Mouse (Mus musculus) forebrain, embryonic 13.5 days (tissue): ENCODE measurements at regions not wholly inside any gene's neighbourhood (a gene's known extent, or its start where the extent isn't known, plus 50 kb on each side); places are given as distances from the start of the nearest gene placed in this dataset.
A peak's percentile ranks its signal among the peaks of the same experiment; 100 is the strongest.

Experiments used
- ATAC-seq: fragments of 200-750 bp; cut with Nextera tagmentation; 2 replicates; pipeline ENCODE4 v1.8.0; 2017
- H3K27ac ChIP-seq: fragments of 300-500 bp; sonication (generic); 2 replicates; pipeline ENCODE4 v1.5.1; 2015; ENCODE audit warnings: inconsistent platforms, mild to moderate bottlenecking, moderate library complexity
- H3K27me3 ChIP-seq: fragments of 300-500 bp; sonication (generic); 2 replicates; pipeline ENCODE4 v1.6.1; 2015; ENCODE audit warnings: mild to moderate bottlenecking, inconsistent platforms
- H3K36me3 ChIP-seq: fragments of 300-500 bp; sonication (generic); 2 replicates; pipeline ENCODE4 v1.6.1; 2015; ENCODE audit warnings: mild to moderate bottlenecking, inconsistent platforms; ENCODE audit not compliant: poor library complexity, severe bottlenecking
- H3K4me1 ChIP-seq: fragments of 300-500 bp; sonication (generic); 2 replicates; pipeline ENCODE4 v1.6.1; 2015; ENCODE audit warnings: inconsistent platforms
- H3K4me2 ChIP-seq: fragments of 300-500 bp; sonication (generic); 2 replicates; pipeline ENCODE4 v1.6.1; 2015; ENCODE audit warnings: inconsistent platforms, mild to moderate bottlenecking, moderate library complexity
- H3K4me3 ChIP-seq: fragments of 300-500 bp; sonication (generic); 2 replicates; pipeline ENCODE4 v1.5.1; 2015; ENCODE audit warnings: mild to moderate bottlenecking, inconsistent platforms
- H3K9ac ChIP-seq: fragments of 300-500 bp; sonication (generic); 2 replicates; pipeline ENCODE4 v1.6.1; 2015; ENCODE audit warnings: mild to moderate bottlenecking, inconsistent platforms
- H3K9me3 ChIP-seq: fragments of 300-500 bp; sonication (generic); replicated peaks from 2 replicates; pipeline ENCODE4 v1.6.1; 2016; ENCODE audit warnings: inconsistent platforms
- WGBS: fragments of 180-500 bp; shearing (Covaris S2); methylation state at CpG from one replicate; pipeline ENCODE4 v1.1.7; 2015; 5-methylcytosine and 5-hydroxymethylcytosine counted together

DNA sequence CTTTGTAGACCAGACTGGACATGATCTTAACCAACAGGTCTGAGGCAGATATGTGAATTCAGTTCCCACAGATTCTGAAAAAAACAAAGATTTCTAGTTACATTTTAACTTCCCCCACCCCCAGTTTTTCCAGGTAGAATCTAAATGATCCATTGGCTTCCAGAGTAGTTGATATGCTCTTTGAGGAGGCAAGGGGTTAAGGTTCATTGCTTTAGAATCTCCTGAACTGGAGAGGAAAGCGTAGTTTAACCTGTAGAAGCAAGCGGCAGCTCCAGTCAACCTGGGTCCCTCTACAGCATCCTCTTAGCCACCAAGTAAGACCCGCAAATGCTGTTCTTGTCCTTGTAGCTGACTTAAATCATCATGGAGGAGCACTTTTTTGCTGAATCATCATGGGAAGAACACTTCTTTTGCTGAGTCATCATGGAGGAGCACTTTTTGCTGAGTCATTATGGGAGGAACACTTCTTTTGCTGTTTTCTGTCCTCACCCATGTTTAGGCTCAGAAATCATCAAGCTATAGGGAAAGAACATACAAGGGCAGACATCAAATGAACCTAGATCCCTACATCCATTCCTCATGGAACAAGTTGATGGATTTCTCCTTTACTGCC, 247.2 kb upstream of the Ank start:
- Histone ChIP-seq H3K9me3 (no peaks in the 10 kb centered on the region), H3K27me3 (no peaks in the 10 kb centered on the region), H3K36me3 (no peaks in the 10 kb centered on the region), H3K4me1 (no peaks in the 10 kb centered on the region), H3K4me2 (no peak overlapping the region), H3K9ac (no peak overlapping the region), H3K4me3 (no peak overlapping the region), H3K27ac (no peak overlapping the region)
- ATAC-seq, result no peak
- WGBS, result 96% methylated on average over 3 of the region's 3 CpGs

DNA sequence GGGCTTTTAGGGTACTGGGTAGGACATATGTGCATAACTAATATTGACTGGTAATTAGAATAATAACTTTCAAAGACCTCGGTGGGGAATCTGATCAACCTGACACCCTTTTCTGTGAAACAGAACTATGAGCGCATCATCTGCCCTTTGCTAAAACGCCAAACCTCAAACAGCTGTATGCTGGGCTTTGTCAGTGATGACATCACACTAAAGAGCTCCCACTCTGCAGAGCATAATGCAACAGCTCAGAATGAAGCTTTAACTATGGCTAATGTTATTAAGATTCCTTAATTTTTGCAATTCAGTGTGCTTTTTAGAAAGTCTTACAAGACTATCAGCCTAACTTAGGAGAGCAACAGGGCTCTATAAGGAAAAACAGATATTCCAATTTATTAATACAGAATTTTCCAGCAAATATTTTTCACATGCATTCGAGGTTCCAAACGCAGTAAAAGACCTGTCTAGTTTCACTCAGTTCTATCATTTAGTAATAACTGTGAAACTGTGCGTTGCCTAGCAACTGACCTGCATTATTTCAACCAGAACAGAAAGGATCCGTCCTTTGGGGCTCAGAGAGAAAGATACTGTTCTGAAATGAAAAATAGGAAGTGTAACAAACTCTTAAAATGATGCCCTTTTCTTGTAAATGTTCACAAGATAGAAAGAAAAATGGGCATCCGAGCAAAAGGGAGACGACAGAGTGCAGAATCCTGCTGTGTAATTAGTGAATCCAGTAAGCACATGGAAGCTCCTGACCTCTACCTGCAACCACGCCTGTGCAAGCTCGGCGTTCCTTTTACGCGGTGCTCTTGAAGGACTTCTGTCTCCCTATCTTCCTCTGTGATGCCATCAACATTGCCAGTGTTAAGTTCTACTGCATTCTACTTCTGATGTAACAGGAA, 242.6 kb upstream of the Ank start:
- H3K27me3 ChIP-seq, result no peaks in the 10 kb centered on the region
- no peak overlapping the region for H3K4me3 ChIP-seq
- H3K36me3 ChIP-seq, result no peaks in the 10 kb centered on the region
- ATAC-seq, result 0 out of 2 replicates have a peak, but pooled peaks have one; percentile 33
- 75% methylated on average over 14 of the region's 14 CpGs for WGBS
- H3K9me3 ChIP-seq, result no peaks in the 10 kb centered on the region
- H3K27ac ChIP-seq, result no peak overlapping the region
- H3K4me1 ChIP-seq, result no peaks in the 10 kb centered on the region
- no peak overlapping the region for H3K9ac ChIP-seq
- no peak overlapping the region for H3K4me2 ChIP-seq

DNA sequence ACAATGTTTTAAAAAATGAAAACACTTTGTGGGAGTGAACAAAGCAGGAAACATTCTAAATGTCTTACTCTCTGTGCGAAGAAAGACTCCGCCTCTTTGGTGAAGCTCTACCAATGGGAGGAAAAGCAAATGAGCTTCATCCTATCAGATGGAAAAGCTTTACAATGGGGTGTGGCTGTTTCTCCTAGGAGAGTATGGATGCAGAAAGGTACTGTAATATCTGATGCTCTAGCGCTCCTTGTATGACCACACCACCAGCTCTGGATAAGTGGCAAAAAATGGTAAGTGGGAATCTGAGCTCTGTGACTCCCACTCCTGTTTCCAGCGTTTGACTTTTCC, 242.0 kb upstream of the Ank start:
- Histone ChIP-seq H3K9me3 (no peaks in the 10 kb centered on the region), H3K4me2 (no peak overlapping the region), H3K4me3 (no peak overlapping the region), H3K27ac (no peak overlapping the region), H3K4me1 (no peaks in the 10 kb centered on the region), H3K36me3 (no peaks in the 10 kb centered on the region), H3K27me3 (no peaks in the 10 kb centered on the region), H3K9ac (no peak overlapping the region)
- WGBS, result 91% methylated on average over 4 of the region's 4 CpGs
- 0 out of 2 replicates have a peak, but pooled peaks have one; percentile 57 for ATAC-seq

DNA sequence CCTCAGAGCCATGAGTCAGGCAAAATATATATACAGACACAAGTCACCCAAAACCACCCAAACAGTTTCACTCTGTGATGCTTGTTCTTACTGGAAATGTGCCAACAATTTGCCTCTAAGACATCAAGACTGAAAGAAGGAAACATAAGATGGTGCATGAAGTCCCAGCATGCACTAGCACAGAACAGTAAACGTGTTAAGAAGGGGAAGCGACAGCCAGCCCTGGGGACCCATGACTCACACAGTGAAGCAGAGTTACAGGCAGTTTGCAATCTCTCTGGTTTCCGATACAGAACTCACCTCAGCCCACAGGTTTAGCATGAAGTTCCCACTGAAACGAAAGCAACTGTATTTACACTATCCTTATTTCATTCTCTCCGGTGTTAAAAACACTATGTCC, 233.7 kb upstream of the Ank start:
- H3K36me3 ChIP-seq, result no peaks in the 10 kb centered on the region
- no peaks in the 10 kb centered on the region for H3K9me3 ChIP-seq
- no peaks in the 10 kb centered on the region for H3K27me3 ChIP-seq
- WGBS, result 88% methylated on average over 5 of the region's 5 CpGs
- H3K9ac ChIP-seq, result no peak overlapping the region
- no peak for ATAC-seq
- H3K4me3 ChIP-seq, result no peak overlapping the region
- no peaks in the 10 kb centered on the region for H3K4me1 ChIP-seq
- H3K27ac ChIP-seq, result no peak overlapping the region
- H3K4me2 ChIP-seq, result no peak overlapping the region

DNA sequence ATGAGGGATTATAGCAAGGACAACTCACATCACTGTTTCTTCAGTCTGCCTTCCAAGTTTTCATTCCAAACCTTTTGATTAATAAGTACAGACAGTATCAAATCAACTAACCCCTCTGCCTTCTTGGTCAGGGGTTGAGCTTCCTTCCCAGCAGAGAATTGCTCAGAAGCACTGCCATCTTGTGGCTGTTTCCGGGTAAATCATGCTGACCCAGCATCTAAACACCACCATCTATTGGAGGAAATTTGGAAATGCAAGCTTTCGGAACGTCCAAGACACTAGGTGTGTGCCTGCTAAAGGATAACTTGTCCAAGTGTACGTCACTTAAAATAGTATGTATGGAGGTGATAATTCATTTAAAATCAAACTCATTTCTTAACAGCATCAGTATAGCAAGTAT, 231.7 kb upstream of the Ank start:
- Histone ChIP-seq H3K4me3 (no peak overlapping the region), H3K4me2 (no peak overlapping the region), H3K36me3 (no peaks in the 10 kb centered on the region), H3K9me3 (no peaks in the 10 kb centered on the region), H3K9ac (no peak overlapping the region), H3K27me3 (no peaks in the 10 kb centered on the region), H3K4me1 (no peaks in the 10 kb centered on the region), H3K27ac (no peak overlapping the region)
- peak; percentile 84 for ATAC-seq
- WGBS, result 15% methylated on average over 4 of the region's 4 CpGs

DNA sequence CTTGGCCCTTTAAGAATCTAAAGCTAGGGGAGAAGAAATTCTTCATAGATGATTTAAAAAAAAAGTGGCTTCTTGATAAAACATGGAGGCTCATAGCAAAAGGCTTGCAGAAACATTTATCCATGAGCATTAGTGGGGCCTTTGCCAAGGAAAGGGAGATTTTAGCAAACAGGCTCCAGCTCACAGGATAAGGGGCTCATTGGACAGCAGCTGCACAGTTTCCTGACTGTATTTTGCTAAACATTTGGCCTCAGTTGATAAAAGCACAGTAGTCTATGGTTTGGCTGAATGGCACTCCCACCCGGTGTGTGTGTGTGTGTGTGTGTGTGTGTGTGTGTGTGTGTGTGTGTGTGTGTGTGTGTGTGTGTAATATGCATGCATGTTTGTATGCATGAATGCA, 228.2 kb upstream of the Ank start:
- Histone ChIP-seq H3K9me3 (no peaks in the 10 kb centered on the region), H3K27me3 (no peaks in the 10 kb centered on the region), H3K4me1 (no peaks in the 10 kb centered on the region), H3K4me3 (no peak overlapping the region), H3K36me3 (no peaks in the 10 kb centered on the region), H3K27ac (no peak overlapping the region), H3K9ac (no peak overlapping the region), H3K4me2 (no peak overlapping the region)
- ATAC-seq, result no peak
- WGBS, result 91% methylated on average over 1 of the region's 1 CpGs

DNA sequence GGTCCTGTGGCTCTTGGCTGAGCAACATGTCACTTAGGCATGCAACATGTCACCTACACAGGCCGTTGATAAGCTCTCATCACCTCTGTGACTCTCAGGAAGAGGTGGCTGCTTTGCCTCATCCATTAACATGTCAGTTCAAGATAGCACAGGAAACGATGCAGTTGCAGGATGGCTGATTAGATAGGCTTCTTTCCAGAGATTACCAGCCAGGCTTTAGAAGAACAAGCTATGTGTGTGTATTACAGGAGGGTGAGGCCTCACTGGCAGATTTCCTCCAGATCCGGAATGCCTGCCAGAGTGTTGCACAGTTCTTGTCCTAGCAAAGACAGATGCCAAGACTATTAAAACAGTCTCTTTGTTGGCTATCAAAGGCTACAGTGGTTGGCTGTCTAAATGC, 220.2 kb upstream of the Ank start:
- WGBS, result 80% methylated on average over 3 of the region's 3 CpGs

DNA sequence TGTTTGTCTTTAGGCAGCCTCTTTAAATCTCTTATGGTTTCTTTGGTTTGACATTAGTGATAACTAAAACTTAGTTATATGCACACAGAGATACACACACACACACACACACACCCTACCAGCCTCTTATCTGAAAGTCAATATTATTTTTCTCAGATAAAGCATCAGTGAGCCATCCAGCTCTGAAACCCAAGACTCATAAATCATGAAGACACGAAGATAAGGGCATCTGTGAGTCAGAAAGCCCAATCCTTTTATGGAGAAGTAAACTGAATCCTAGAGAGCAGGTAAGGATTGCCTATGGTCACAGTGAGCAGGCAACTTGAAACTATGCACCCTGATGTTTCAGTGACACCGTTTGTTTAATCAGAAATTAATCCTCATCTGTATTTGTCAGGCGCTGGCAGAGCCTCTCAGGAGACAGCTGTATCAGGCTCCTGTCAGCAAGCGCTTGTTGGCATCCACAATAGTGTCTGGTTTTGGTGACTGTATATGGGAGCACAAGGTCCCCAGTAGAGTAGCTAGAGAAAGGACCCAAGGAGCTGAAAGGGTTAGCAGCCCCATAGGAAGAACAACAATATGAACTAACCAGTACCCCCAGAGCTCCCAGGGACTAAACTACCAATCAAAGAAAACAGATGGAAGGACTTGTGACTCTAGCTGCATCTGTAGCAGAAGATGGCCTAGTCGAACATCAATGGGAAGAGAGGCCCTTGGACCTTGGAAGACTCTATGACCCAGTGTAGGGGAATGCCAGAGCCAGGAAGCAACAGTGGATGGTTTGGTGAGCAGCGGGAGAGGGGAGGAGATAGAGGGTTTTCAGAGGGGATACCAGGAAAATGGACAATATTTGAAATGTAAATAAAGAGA, 207.3 kb upstream of the Ank start:
- Histone ChIP-seq H3K9ac (no peak overlapping the region), H3K36me3 (no peaks in the 10 kb centered on the region), H3K27ac (no peak overlapping the region), H3K4me2 (no peak overlapping the region), H3K27me3 (no peaks in the 10 kb centered on the region), H3K9me3 (no peaks in the 10 kb centered on the region), H3K4me3 (no peak overlapping the region), H3K4me1 (no peaks in the 10 kb centered on the region)
- WGBS, result 92% methylated on average over 6 of the region's 6 CpGs
- no peak for ATAC-seq

More for the DNA sequence above, 220.2 kb upstream of the Ank start:
- Histone ChIP-seq H3K4me3 (no peak overlapping the region), H3K36me3 (no peaks in the 10 kb centered on the region), H3K4me1 (no peaks in the 10 kb centered on the region), H3K9me3 (no peaks in the 10 kb centered on the region), H3K9ac (no peak overlapping the region), H3K27ac (no peak overlapping the region), H3K4me2 (no peak overlapping the region), H3K27me3 (no peaks in the 10 kb centered on the region)
- no peak for ATAC-seq

DNA sequence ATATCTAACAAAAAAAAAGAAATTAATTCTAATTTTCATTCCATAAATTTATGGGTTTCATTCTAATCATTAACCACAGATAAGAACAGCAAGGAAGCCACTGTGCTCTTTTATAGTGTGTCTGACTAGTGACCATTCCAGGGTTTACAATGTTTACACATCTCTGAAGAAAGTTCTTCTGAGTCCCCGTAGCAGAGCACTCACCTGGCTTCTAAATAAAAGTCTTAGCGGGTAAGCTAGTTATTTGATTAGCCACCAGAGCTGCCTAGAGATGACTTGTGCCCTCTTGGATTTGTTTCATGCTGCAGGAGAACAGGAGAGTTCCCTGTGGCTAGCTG, 206.7 kb upstream of the Ank start:
- Histone ChIP-seq H3K27ac (no peak overlapping the region), H3K4me2 (no peak overlapping the region), H3K36me3 (no peaks in the 10 kb centered on the region), H3K9me3 (no peaks in the 10 kb centered on the region), H3K9ac (no peak overlapping the region), H3K4me3 (no peak overlapping the region), H3K4me1 (no peaks in the 10 kb centered on the region), H3K27me3 (no peaks in the 10 kb centered on the region)
- ATAC-seq, result no peak
- 92% methylated on average over 2 of the region's 2 CpGs for WGBS

DNA sequence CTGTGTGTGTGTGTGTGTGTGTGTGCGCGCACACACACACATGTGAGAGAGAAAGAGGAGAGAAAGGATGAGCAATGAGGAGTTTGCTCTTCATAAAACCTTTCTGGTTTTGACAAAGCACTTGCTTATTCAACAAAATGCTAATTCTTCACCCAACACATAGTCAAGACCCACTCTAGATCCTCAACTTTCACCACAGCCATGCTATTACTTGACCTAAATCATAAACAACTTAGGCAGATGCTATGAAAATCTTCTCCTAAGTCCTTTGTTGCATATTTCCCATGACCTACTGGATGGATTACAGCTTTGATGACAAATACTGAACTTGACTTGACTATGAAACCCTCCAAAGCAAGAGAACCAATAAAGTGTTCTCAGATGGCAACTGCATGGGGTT, 196.3 kb upstream of the Ank start:
- H3K4me1 ChIP-seq, result no peaks in the 10 kb centered on the region
- H3K4me3 ChIP-seq, result no peak overlapping the region
- no peaks in the 10 kb centered on the region for H3K27me3 ChIP-seq
- H3K27ac ChIP-seq, result no peak overlapping the region
- 94% methylated on average over 2 of the region's 2 CpGs for WGBS
- no peak overlapping the region for H3K9ac ChIP-seq
- H3K36me3 ChIP-seq, result no peaks in the 10 kb centered on the region
- H3K9me3 ChIP-seq, result no peaks in the 10 kb centered on the region
- no peak for ATAC-seq
- no peak overlapping the region for H3K4me2 ChIP-seq

DNA sequence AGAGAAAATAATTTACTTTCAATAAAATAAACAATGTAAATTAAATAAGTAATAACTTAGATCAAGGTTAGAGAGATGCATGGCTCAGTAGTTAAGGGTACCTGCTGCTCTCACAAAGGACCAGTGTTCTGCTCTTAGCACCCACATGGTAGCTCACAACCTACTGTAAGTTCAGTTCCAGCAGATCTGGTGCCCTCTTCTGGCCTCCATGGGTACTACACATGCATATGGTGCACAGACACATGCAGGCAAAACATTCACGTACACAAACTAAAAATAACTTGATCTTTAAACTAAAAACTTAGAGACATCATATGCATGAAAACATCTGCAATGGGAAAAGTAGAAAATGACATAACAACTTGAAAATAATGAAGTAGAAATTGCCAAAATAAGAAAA, 184.2 kb upstream of the Ank start:
- 85% methylated on average over 1 of the region's 1 CpGs for WGBS

DNA sequence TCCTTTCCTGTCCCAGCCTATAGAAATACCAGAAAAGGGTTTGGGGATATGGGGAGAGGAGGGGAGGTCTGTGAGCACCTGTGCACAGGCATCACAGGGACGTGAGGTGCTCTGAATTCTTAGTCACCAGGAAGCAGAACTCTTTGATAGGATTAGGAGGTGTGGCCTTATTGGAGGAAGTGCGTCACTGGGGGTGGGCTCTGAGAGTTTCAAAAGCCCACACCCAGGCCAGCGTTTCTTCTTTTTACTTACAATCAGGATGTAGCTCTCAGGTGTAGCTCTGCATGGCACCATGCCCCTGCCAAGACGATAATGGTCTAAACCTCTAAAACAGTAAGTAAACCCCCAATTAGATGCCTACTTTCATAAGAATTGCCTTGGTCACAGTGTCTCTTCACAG, 162.6 kb upstream of the Ank start:
- no peak overlapping the region for H3K9ac ChIP-seq
- no peak overlapping the region for H3K27ac ChIP-seq
- H3K4me3 ChIP-seq, result no peak overlapping the region
- WGBS, result 80% methylated on average over 4 of the region's 4 CpGs
- ATAC-seq, result no peak
- H3K9me3 ChIP-seq, result no peaks in the 10 kb centered on the region
- H3K4me2 ChIP-seq, result no peak overlapping the region
- no peaks in the 10 kb centered on the region for H3K36me3 ChIP-seq
- no peaks in the 10 kb centered on the region for H3K27me3 ChIP-seq
- no peaks in the 10 kb centered on the region for H3K4me1 ChIP-seq

More for the DNA sequence above, 184.2 kb upstream of the Ank start:
- Histone ChIP-seq H3K9ac (no peak overlapping the region), H3K27me3 (no peaks in the 10 kb centered on the region), H3K9me3 (0 out of 2 replicates have a peak, but pooled peaks cover 8% of the 10 kb centered on the region), H3K4me3 (no peak overlapping the region), H3K36me3 (no peaks in the 10 kb centered on the region), H3K4me1 (no peaks in the 10 kb centered on the region), H3K27ac (no peak overlapping the region), H3K4me2 (no peak overlapping the region)
- no peak for ATAC-seq
